Comparison of ENCODE assay signal across 13 mouse cellular contexts in the genomic region with DNA sequence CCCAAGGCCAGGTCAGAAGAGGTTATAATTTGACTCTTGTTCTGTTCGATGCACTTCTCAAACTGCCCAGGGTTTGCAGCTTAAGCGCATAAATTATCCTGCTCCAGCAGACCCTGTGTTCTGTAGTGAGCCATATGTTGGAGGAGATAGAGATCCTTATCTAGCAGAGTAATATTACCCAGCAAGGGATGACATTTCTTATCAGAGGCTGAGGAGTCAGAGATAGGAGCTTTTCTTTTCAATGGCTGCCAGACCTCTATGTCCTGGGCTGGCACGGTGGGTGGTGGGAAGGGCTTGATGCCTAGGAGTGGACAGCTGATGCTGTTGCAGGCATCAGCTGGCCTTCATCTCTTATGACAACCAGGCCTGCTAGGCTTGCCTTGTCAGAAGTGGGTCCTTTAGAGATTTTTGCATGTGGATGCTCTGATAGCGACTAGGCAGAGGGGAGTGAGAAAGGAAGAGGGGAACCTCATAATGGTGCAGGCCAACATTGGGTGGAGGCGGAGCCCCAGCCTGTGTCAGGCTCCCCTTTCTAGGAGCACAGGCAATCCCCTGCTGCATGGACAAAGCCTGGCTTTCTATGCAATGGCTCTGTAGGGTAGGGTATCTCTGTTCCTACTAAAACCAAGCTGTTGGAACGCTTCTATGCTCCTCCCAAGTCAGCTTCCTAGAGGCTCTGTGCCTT.
A peak's percentile ranks its signal among the peaks of the same experiment; 100 is the strongest.
DNase-seq lines count a peak whose midpoint lies in the region; ATAC-seq and TF ChIP-seq lines count a peak whose summit lies in the region.
"Had no signal": no experiment of that assay in that cellular context is flagged by ENCODE, and none has a peak within 500 bp of the region (broad histone marks: within the 10 kb centered on the region; RNA-seq: fewer than 3 reads in every experiment).

No protein-coding gene starts in this region.

- 0 out of 2 replicates have a peak, but pooled peaks have one; percentile 30 for ATAC-seq in forebrain, embryonic 11.5 days (replicated peaks; ENCODE audit: low FRiP score)
- no peak for ATAC-seq in forebrain, embryonic 16.5 days
- peak; percentile 26 for ATAC-seq in CD4-positive, CD25-positive, alpha-beta regulatory T cell, adult 4 months
- peak; percentile 57 for ATAC-seq in liver, embryonic 14.5 days (ENCODE audit: insufficient read depth)

- no peaks in the 10 kb centered on the region for H3K4me1 ChIP-seq in forebrain, embryonic 11.5 days (replicated peaks; ENCODE audit: control insufficient read depth, insufficient read depth, low read length)
- no peaks in the 10 kb centered on the region for H3K4me1 ChIP-seq in forebrain, embryonic 16.5 days (replicated peaks; ENCODE audit: control insufficient read depth, insufficient read depth, low read length)
- H3K4me1 ChIP-seq in liver, embryonic 14.5 days (replicated peaks; ENCODE audit: control insufficient read depth in 2 of 2, insufficient read depth in 2 of 2, low read length in 1 of 2) = peaks cover 52 to 53% of the 10 kb centered on the region in 2 experiments
- H3K4me1 ChIP-seq: hindbrain, embryonic 12.5 days; neural tube, embryonic 12.5 days had no signal

- TF ChIP-seq EP300 in liver, embryonic 14.5 days (IDR thresholded peaks at IDR 0.05; ENCODE audit: low read depth) = peak; percentile 94

- TF ChIP-seq CTCF in liver, embryonic 14.5 days (IDR thresholded peaks at IDR 0.05; ENCODE audit: low read depth) = no peak

- no peak overlapping the region for H3K27ac ChIP-seq in forebrain, embryonic 11.5 days (ENCODE audit: low read depth, low read length)
- H3K27ac ChIP-seq in forebrain, embryonic 16.5 days (ENCODE audit: low read length) = no peak overlapping the region
- H3K27ac ChIP-seq in liver, embryonic 14.5 days = peak overlapping the region; percentile 71
- H3K27ac ChIP-seq: hindbrain, embryonic 12.5 days; kidney, postnatal 0 days; macrophage; neural tube, embryonic 12.5 days had no signal

- no peaks in the 10 kb centered on the region for H3K27me3 ChIP-seq in forebrain, embryonic 11.5 days (ENCODE audit: control insufficient read depth, insufficient read depth, low read length)
- H3K27me3 ChIP-seq in forebrain, embryonic 16.5 days (replicated peaks; ENCODE audit: control insufficient read depth, insufficient read depth, low read length) = no peaks in the 10 kb centered on the region
- H3K27me3 ChIP-seq in liver, embryonic 14.5 days (ENCODE audit: control insufficient read depth, insufficient read depth, low read length) = no peaks in the 10 kb centered on the region
- H3K27me3 ChIP-seq: hindbrain, embryonic 12.5 days; neural tube, embryonic 12.5 days had no signal

- no peaks in the 10 kb centered on the region for H3K36me3 ChIP-seq in forebrain, embryonic 11.5 days (ENCODE audit: control insufficient read depth, insufficient read depth, low read length)
- no peaks in the 10 kb centered on the region for H3K36me3 ChIP-seq in forebrain, embryonic 16.5 days (ENCODE audit: control insufficient read depth, insufficient read depth)
- H3K36me3 ChIP-seq in liver, embryonic 14.5 days (replicated peaks; ENCODE audit: control insufficient read depth, insufficient read depth, low read depth) = no peaks in the 10 kb centered on the region; the same call in 1 of the 2 replicates
- H3K36me3 ChIP-seq: hindbrain, embryonic 12.5 days; neural tube, embryonic 12.5 days had no signal

- no peaks in the 10 kb centered on the region for H3K9me3 ChIP-seq in forebrain, embryonic 11.5 days (ENCODE audit: control insufficient read depth, low read length)
- H3K9me3 ChIP-seq in forebrain, embryonic 16.5 days (ENCODE audit: control insufficient read depth, low read length) = no peaks in the 10 kb centered on the region
- no peaks in the 10 kb centered on the region for H3K9me3 ChIP-seq in liver, embryonic 14.5 days (ENCODE audit: control insufficient read depth, low read length)
- H3K9me3 ChIP-seq: hindbrain, embryonic 12.5 days; neural tube, embryonic 12.5 days had no signal

- 84% methylated on average over 6 of the region's 6 CpGs for WGBS in forebrain, embryonic 11.5 days
- WGBS in forebrain, embryonic 16.5 days = 86% methylated on average over 6 of the region's 6 CpGs
- WGBS in liver, embryonic 14.5 days (ENCODE audit: insufficient replicate concordance) = 24% methylated on average over 6 of the region's 6 CpGs

- H3K4me3 ChIP-seq in forebrain, embryonic 11.5 days (ENCODE audit: low read depth, low read length) = no peak overlapping the region
- no peak overlapping the region for H3K4me3 ChIP-seq in forebrain, embryonic 16.5 days (replicated peaks; ENCODE audit: low read length)
- H3K4me3 ChIP-seq in liver, embryonic 14.5 days (ENCODE audit: insufficient read depth in 1 of 2, low read depth in 2 of 2, low read length in 2 of 2) = peak overlapping the region in 1 of 2 experiments; percentile 15; a peak in 1 of 4 replicates
- H3K4me3 ChIP-seq: hindbrain, embryonic 12.5 days; neural tube, embryonic 12.5 days had no signal

- no peak overlapping the region for H3K9ac ChIP-seq in forebrain, embryonic 11.5 days (ENCODE audit: low read length)
- no peak overlapping the region for H3K9ac ChIP-seq in forebrain, embryonic 16.5 days (replicated peaks; ENCODE audit: low read depth, low read length)
- peak overlapping the region; percentile 15; the same call in 1 of the 2 replicates for H3K9ac ChIP-seq in liver, embryonic 14.5 days (replicated peaks)
- H3K9ac ChIP-seq: hindbrain, embryonic 12.5 days; neural tube, embryonic 12.5 days had no signal

- DNase-seq in forebrain, embryonic 11.5 days (ENCODE audit: low spot score) = no peak
- DNase-seq in c-Kit-negative CD71-positive TER-119-positive erythroid progenitor cells, embryonic 14.5 days (ENCODE audit: low read depth, low spot score) = peak; percentile 42
- DNase-seq in liver, embryonic 14.5 days (ENCODE audit: low read depth in 3 of 3, low spot score in 3 of 3) = peak; percentile 62 to 70 (median 64)
- DNase-seq in testis, postnatal 14 days (ENCODE audit: low spot score) = no peak
- DNase-seq in urinary bladder, postnatal 14 days (ENCODE audit: low spot score) = no peak
- DNase-seq in heart, postnatal 4 days = no peak
- DNase-seq: layer of hippocampus, postnatal 36 days had no signal

- no peak overlapping the region for H3K4me2 ChIP-seq in forebrain, embryonic 11.5 days (ENCODE audit: low read depth, low read length, severe bottlenecking)
- H3K4me2 ChIP-seq in forebrain, embryonic 16.5 days (ENCODE audit: low read length) = no peak overlapping the region
- peak overlapping the region; percentile 55 for H3K4me2 ChIP-seq in liver, embryonic 14.5 days (ENCODE audit: low read depth)
- H3K4me2 ChIP-seq: hindbrain, embryonic 12.5 days; neural tube, embryonic 12.5 days had no signal

Comparison
In these comparisons a context has a peak if more than half of its experiments do, and no peak if none do; other contexts are left out.
1. DNase-seq: peak in c-Kit-negative CD71-positive TER-119-positive erythroid progenitor cells, embryonic 14.5 days (single experiment) and liver, embryonic 14.5 days (3 of 3); none in forebrain, embryonic 11.5 days (single experiment), testis, postnatal 14 days (single experiment), urinary bladder, postnatal 14 days (single experiment) and heart, postnatal 4 days (single experiment).